Mouse (Mus musculus) kidney, embryonic 14.5 days (tissue): ENCODE measurements around the gene Cep112. TPM values are rescaled to one million over a fixed set of nuclear protein-coding genes. Genes with fewer than 3 reads are reported as not detected.

Source experiments
- ATAC-seq: fragments of 200-750 bp; cut with Nextera tagmentation; 2 replicates; pipeline ENCODE4 v1.8.0; 2017; ENCODE audit warnings: moderate number of reproducible peaks, mild to moderate bottlenecking, moderate TSS enrichment, moderate library complexity; ENCODE audit not compliant: low FRiP score, low TSS enrichment
- H3K27ac ChIP-seq: fragments of 300-500 bp; sonication (generic); 2 replicates; pipeline ENCODE4 v1.5.1; 2014; ENCODE audit warnings: low read depth, mild to moderate bottlenecking, low read length, moderate library complexity, mixed read lengths
- H3K27me3 ChIP-seq: fragments of 300-500 bp; sonication (generic); 2 replicates; pipeline ENCODE4 v1.6.1; 2014; ENCODE audit warnings: mild to moderate bottlenecking, low read length; ENCODE audit not compliant: control insufficient read depth, insufficient read depth
- H3K36me3 ChIP-seq: fragments of 300-500 bp; sonication (generic); 2 replicates; pipeline ENCODE4 v1.6.1; 2014; ENCODE audit warnings: low read length, mixed read lengths; ENCODE audit not compliant: control insufficient read depth, insufficient read depth
- H3K4me1 ChIP-seq: fragments of 300-500 bp; sonication (generic); 2 replicates; pipeline ENCODE4 v1.6.1; 2014; ENCODE audit warnings: low read length, mixed read lengths; ENCODE audit not compliant: control insufficient read depth, insufficient read depth
- H3K4me2 ChIP-seq: fragments of 300-500 bp; sonication (generic); replicated peaks from 2 replicates; pipeline ENCODE4 v1.6.1; 2014; ENCODE audit warnings: low read depth, mild to moderate bottlenecking, low read length
- H3K4me3 ChIP-seq: fragments of 300-500 bp; sonication (generic); 2 replicates; pipeline ENCODE4 v1.5.1; 2014; ENCODE audit warnings: mild to moderate bottlenecking, low read length
- H3K9ac ChIP-seq: fragments of 300-500 bp; sonication (generic); 2 replicates; pipeline ENCODE4 v1.6.1; 2014; ENCODE audit warnings: low read depth, mild to moderate bottlenecking, low read length, moderate library complexity
- H3K9me3 ChIP-seq: fragments of 300-500 bp; sonication (generic); 2 replicates; pipeline ENCODE4 v1.6.1; 2016; ENCODE audit warnings: low read length; ENCODE audit not compliant: control insufficient read depth
- WGBS: fragments of 180-500 bp; shearing (Covaris S2); extraction: QIAGEN DNeasy Blood & Tissue Kit; methylation state at CpG from one replicate; pipeline ENCODE4 v1.1.7; 2014; 5-methylcytosine and 5-hydroxymethylcytosine counted together
- polyA plus RNA-seq: library from polyadenylated mRNA; unstranded; fragments of >200 nt; fragmentation: Nextera tagmentation; extraction: Ambion mirVana; gene quantifications from 2 replicates; pipeline ENCODE4 v1.2.1, GENCODE M21; 2014

The Cep112 gene
- polyA plus RNA-seq, 1 experiment from 2014 or later = 16.3 TPM

DNA sequence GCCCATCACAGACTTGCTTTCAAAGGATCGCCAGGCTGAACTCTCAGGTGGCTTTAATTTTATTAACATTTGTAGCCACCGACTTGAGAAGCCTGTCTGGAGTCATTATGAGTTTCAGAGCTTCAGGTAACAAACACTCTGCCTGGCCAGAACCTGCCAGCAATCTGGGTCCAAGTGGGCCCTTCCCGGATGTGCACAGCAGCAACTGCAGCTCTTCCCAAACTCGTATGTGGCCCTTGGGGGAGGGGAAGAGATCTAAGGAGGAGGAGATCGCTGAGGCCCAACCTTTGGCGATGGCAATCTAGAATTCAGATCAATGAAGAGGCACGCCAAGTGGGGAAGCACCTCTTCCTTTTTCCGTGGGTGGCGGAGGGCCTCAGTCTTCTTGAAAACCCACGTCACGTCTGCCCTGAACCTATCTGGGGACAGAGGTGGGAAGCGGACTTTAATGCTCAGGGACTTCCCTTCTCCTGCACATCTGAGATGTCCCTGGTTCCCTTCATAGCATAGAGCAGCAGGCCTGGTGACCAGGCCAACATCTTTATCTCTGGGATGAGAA, 468.3 kb downstream of the Cep112 start:
- H3K9ac ChIP-seq = no peak overlapping the region
- no peak overlapping the region for H3K4me2 ChIP-seq
- no peak overlapping the region for H3K4me3 ChIP-seq
- peaks cover 21% of the 10 kb centered on the region for H3K4me1 ChIP-seq
- H3K36me3 ChIP-seq = no peaks in the 10 kb centered on the region
- WGBS = 49% methylated on average over 12 of the region's 12 CpGs
- no peak overlapping the region for H3K27ac ChIP-seq
- no peaks in the 10 kb centered on the region; the same call in 1 of the 2 replicates for H3K27me3 ChIP-seq
- H3K9me3 ChIP-seq = no peaks in the 10 kb centered on the region
- no peak for ATAC-seq

DNA sequence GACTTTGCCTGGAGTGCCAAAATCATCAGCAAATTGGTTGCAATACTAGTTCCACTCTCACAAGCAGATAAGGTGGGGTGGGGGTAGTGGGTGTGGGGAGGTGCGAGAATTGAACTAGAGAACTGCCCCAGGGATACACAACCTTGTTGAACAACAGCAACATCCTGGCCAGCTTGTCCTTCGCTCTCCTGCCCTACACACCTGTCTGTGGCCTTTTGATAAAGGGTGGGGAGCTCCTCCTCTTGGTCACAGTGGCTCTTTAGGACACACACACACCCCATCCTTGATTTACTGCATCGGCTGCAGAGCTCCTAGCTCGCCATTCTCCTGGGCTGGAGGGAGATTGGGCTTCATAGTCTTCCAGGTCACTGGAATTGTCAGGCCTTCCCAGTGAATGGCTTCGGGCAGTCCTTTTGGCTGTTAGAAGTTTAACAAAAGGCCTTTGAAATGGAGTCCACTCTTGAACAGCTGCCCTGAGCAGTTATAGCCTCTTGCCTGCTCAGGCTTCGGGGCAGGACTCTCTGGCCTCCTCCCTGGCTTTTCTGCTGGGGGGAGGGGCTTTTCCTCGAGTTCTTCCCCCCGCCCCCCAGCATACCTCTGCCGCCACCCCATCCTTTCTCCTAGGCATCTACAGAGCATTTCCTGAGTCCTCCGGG, 469.0 kb downstream of the Cep112 start:
- no peak overlapping the region for H3K9ac ChIP-seq

DNA sequence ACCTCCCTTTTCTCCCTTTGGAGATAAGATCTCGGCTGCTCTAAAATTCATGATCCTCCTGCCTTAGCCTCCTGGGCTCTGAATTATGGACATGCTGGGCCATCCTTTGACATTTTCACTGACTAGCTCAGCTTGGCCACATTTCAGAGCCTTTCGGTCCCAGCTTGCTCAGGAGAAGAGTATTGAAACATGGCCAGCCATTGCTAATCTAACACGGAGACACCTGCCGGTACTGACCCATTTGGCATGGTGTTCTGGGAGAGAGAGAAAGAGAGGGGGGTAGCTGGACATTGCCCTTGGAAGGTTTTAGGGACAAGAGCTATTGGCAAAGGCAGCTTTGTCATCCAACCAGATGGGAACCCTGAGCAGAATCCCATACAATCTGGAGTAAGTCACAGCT, 472.0 kb downstream of the Cep112 start:
- H3K36me3 ChIP-seq = no peaks in the 10 kb centered on the region
- 70% methylated on average over 4 of the region's 4 CpGs for WGBS
- no peaks in the 10 kb centered on the region for H3K9me3 ChIP-seq
- no peaks in the 10 kb centered on the region; the same call in 1 of the 2 replicates for H3K27me3 ChIP-seq
- H3K27ac ChIP-seq = no peak overlapping the region
- H3K4me1 ChIP-seq = peaks cover under 1% of the 10 kb centered on the region
- ATAC-seq = no peak
- no peak overlapping the region for H3K4me3 ChIP-seq
- no peak overlapping the region for H3K4me2 ChIP-seq
- H3K9ac ChIP-seq = no peak overlapping the region

More for the DNA sequence above, 469.0 kb downstream of the Cep112 start:
- Histone ChIP-seq H3K4me3 (no peak overlapping the region), H3K36me3 (no peaks in the 10 kb centered on the region), H3K4me2 (no peak overlapping the region), H3K27ac (no peak overlapping the region), H3K9me3 (no peaks in the 10 kb centered on the region), H3K27me3 (no peaks in the 10 kb centered on the region; the same call in 1 of the 2 replicates), H3K4me1 (peaks cover 21% of the 10 kb centered on the region)
- 43% methylated on average over 10 of the region's 10 CpGs for WGBS
- ATAC-seq = no peak

- no peaks in the 10 kb centered on the region for H3K9me3 ChIP-seq
- WGBS = 68% methylated on average over 9 of the region's 9 CpGs
- no peak overlapping the region for H3K4me3 ChIP-seq
Measured at GRCm38 (mm10) chr11:108898063-108898462, 473.1 kb downstream of the Cep112 start.

GRCm38 (mm10) chr11:108898483-108898882, 473.5 kb downstream of the Cep112 start:
- no peak overlapping the region for H3K9ac ChIP-seq
- H3K27ac ChIP-seq = no peak overlapping the region
- 86% methylated on average over 6 of the region's 6 CpGs for WGBS
- no peak overlapping the region for H3K4me2 ChIP-seq
- no peaks in the 10 kb centered on the region for H3K36me3 ChIP-seq
- H3K9me3 ChIP-seq = no peaks in the 10 kb centered on the region
- H3K4me3 ChIP-seq = no peak overlapping the region
- no peak for ATAC-seq
- no peaks in the 10 kb centered on the region; the same call in 1 of the 2 replicates for H3K27me3 ChIP-seq
- no peaks in the 10 kb centered on the region; the same call in 1 of the 2 replicates for H3K4me1 ChIP-seq

More at GRCm38 (mm10) chr11:108898063-108898462, 473.1 kb downstream of the Cep112 start:
- Histone ChIP-seq H3K9ac (no peak overlapping the region), H3K36me3 (no peaks in the 10 kb centered on the region), H3K4me1 (no peaks in the 10 kb centered on the region; the same call in 1 of the 2 replicates), H3K27ac (no peak overlapping the region), H3K4me2 (no peak overlapping the region), H3K27me3 (no peaks in the 10 kb centered on the region; the same call in 1 of the 2 replicates)
- ATAC-seq = no peak

- 79% methylated on average over 9 of the region's 10 CpGs for WGBS
- no peak for ATAC-seq
- Histone ChIP-seq H3K9me3 (no peaks in the 10 kb centered on the region), H3K36me3 (no peaks in the 10 kb centered on the region), H3K9ac (no peak overlapping the region), H3K4me2 (no peak overlapping the region), H3K4me1 (no peaks in the 10 kb centered on the region), H3K27me3 (no peaks in the 10 kb centered on the region), H3K4me3 (no peak overlapping the region), H3K27ac (no peak overlapping the region)
Measured at GRCm38 (mm10) chr11:108900718-108901488, 475.9 kb downstream of the Cep112 start.

DNA sequence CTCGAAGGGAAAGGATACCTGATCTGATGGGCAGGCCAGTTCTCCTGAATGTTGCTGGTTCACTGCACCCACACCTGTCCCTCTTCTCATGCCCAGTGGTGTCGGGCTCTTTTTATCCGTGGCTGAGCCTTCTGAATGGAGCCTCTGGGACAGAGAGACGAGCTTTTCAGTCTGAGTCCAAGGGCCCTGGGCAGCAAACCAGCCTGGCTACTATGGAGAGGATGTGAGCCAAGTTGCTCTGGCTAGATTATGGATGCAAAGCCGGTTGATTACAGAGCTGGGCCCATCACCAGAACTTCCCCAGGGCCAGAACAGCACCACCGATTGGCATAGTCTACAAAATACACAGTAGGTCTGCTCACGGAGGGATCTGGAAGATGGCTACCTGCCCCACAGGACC, 476.7 kb downstream of the Cep112 start:
- no peak overlapping the region for H3K27ac ChIP-seq
- H3K9me3 ChIP-seq = no peaks in the 10 kb centered on the region
- H3K4me1 ChIP-seq = no peaks in the 10 kb centered on the region
- H3K9ac ChIP-seq = no peak overlapping the region
- H3K4me2 ChIP-seq = no peak overlapping the region
- H3K27me3 ChIP-seq = no peaks in the 10 kb centered on the region
- ATAC-seq = no peak
- H3K4me3 ChIP-seq = no peak overlapping the region
- 61% methylated on average over 7 of the region's 7 CpGs for WGBS
- no peaks in the 10 kb centered on the region for H3K36me3 ChIP-seq

DNA sequence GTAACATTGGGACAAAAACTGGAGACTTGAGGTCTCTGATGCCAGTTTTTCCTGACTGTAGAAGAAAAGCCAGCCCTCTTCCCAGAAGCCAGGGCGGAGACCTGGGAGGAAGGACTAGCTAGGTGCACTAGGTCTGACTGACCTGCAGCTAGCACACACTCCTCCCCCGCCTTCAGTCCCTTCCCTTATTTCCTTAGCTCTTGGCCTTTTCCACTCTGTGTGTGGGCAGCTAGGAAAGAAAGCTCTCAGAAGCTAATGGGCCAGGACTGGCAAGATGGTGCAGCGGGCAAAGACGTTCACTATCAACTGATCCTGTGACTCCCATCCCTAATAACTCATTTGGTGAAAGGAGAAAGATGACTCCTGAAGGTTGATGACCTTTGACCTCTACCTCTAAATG, 477.3 kb downstream of the Cep112 start:
- no peaks in the 10 kb centered on the region for H3K27me3 ChIP-seq
- no peak overlapping the region for H3K27ac ChIP-seq
- H3K36me3 ChIP-seq = no peaks in the 10 kb centered on the region
- H3K4me1 ChIP-seq = no peaks in the 10 kb centered on the region
- ATAC-seq = no peak
- no peak overlapping the region for H3K9ac ChIP-seq
- H3K4me3 ChIP-seq = no peak overlapping the region
- WGBS = 41% methylated on average over 4 of the region's 4 CpGs
- no peak overlapping the region for H3K4me2 ChIP-seq
- no peaks in the 10 kb centered on the region for H3K9me3 ChIP-seq
